Mouse (Mus musculus): ENCODE data around the gene Wdr53. TPM values are rescaled to one million over a fixed set of nuclear protein-coding genes. Genes with fewer than 3 reads are reported as not detected.

Wdr53 gene
- total and polyA plus RNA-seq, 3 experiments, result 18.0 to 20.9 TPM; not detected in 1

DNA sequence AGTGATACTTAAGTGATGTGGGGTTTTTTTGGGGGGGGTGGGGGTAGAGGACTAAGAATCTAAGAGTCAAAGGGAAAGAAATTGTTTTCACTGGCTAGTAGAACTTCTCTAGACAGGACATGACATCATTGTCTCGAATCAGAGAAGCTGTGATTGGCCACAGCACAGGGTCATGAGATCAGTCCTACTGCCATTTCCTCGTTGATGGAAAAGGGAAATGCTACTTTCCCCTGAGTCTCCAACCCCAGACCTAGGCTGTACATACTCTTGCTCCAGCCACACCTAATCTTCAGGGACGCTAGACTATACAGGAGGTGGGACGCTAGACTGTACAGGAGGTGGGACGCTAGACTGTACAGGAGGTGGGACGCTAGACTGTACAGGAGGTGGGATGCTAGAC, 28.0 kb downstream of the Wdr53 start:
- Histone ChIP-seq H3K27ac (ENCODE audit: control insufficient read depth, low read depth, low read length) (no peak overlapping the region), H3K36me3 (ENCODE audit: control insufficient read depth in 1 of 2, insufficient read depth in 2 of 2, low read length in 2 of 2) (peaks cover 0 to 16% of the 10 kb centered on the region in 2 experiments; a peak in 3 of 4 replicates), H3K9ac (ENCODE audit: control insufficient read depth, low read depth, low read length, poor library complexity, severe bottlenecking) (no peak overlapping the region), H3K4me3 (ENCODE audit: control insufficient read depth in 1 of 2, insufficient read depth in 1 of 2, low read depth in 2 of 2, low read length in 2 of 2) (no peak overlapping the region), H3K79me2 (ENCODE audit: control insufficient read depth, insufficient read depth, low read length, poor library complexity) (peaks cover 23% of the 10 kb centered on the region), H3K27me3 (ENCODE audit: control insufficient read depth in 1 of 2, insufficient read depth in 2 of 2, low read length in 2 of 2) (no peaks in the 10 kb centered on the region), H3K9me3 (replicated peaks; ENCODE audit: insufficient read depth, low read length) (no peaks in the 10 kb centered on the region), H3K4me1 (ENCODE audit: control insufficient read depth in 1 of 2, insufficient read depth in 2 of 2, low read length in 2 of 2) (peaks cover 0 to 3% of the 10 kb centered on the region in 2 experiments; a peak in 2 of 4 replicates)
- no peak for DNase-seq (ENCODE audit: low read depth, low spot score)
- TF ChIP-seq TCF12 (IDR thresholded peaks at IDR 0.05; ENCODE audit: low read depth, low read length), result no peak
- no peak for TF ChIP-seq EP300 (IDR thresholded peaks at IDR 0.05; ENCODE audit: low read depth in 1 of 2, low read length in 2 of 2)
- TF ChIP-seq ETS1 (IDR thresholded peaks at IDR 0.05; ENCODE audit: low read depth, low read length), result no peak
- no peak for TF ChIP-seq MYC (IDR thresholded peaks at IDR 0.05; ENCODE audit: low read depth, low read length)
- no peak for TF ChIP-seq MYB (IDR thresholded peaks at IDR 0.05; ENCODE audit: low read depth, low read length)
- no peak for TF ChIP-seq JUND (IDR thresholded peaks at IDR 0.05; ENCODE audit: low read depth, low read length)
- no peak for TF ChIP-seq E2F4 (IDR thresholded peaks at IDR 0.05; ENCODE audit: borderline replicate concordance, low read depth, low read length)
- no peak for TF ChIP-seq MAZ (IDR thresholded peaks at IDR 0.05; ENCODE audit: low read depth, low read length)
- TF ChIP-seq MAX (IDR thresholded peaks at IDR 0.05; ENCODE audit: low read length), result no peak
- no peak for TF ChIP-seq RCOR1 (IDR thresholded peaks at IDR 0.05; ENCODE audit: low read depth, low read length)
- TF ChIP-seq TBP (IDR thresholded peaks at IDR 0.05; ENCODE audit: low read depth, low read length), result no peak

DNA sequence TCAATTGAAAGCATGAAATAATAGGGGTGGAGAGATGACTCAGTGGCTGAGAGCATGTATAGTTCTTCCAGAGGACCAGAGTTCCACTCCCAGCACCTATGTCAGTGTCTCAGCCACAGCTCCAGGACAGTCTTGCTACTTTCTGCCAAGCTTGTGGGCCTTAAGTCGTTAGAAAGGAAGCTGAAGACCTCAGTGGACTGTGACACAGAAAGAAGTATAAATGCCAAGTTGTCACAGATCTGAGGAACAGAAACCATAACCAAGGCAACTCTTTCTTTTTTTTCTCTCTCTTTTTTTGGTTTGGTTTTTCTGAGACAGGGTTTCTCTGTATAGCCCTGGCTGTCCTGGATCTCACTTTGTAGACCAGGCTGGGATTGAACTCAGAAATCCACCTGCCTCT, 28.8 kb downstream of the Wdr53 start:
- no peak for DNase-seq (ENCODE audit: low read depth, low spot score)
- peaks cover 0 to 14% of the 10 kb centered on the region in 2 experiments; a peak in 3 of 4 replicates for H3K36me3 ChIP-seq (ENCODE audit: control insufficient read depth in 1 of 2, insufficient read depth in 2 of 2, low read length in 2 of 2)
- no peak overlapping the region for H3K27ac ChIP-seq (ENCODE audit: control insufficient read depth, low read depth, low read length)
- peaks cover 27% of the 10 kb centered on the region for H3K79me2 ChIP-seq (ENCODE audit: control insufficient read depth, insufficient read depth, low read length, poor library complexity)
- no peaks in the 10 kb centered on the region for H3K27me3 ChIP-seq (ENCODE audit: control insufficient read depth in 1 of 2, insufficient read depth in 2 of 2, low read length in 2 of 2)
- no peak overlapping the region for H3K4me3 ChIP-seq (ENCODE audit: control insufficient read depth in 1 of 2, insufficient read depth in 1 of 2, low read depth in 2 of 2, low read length in 2 of 2)
- H3K4me1 ChIP-seq (ENCODE audit: control insufficient read depth in 1 of 2, insufficient read depth in 2 of 2, low read length in 2 of 2), result peaks cover 0 to 3% of the 10 kb centered on the region in 2 experiments; a peak in 1 of 4 replicates
- H3K9me3 ChIP-seq (replicated peaks; ENCODE audit: insufficient read depth, low read length), result no peaks in the 10 kb centered on the region
- no peak for TF ChIP-seq ETS1 (IDR thresholded peaks at IDR 0.05; ENCODE audit: low read depth, low read length)
- no peak for TF ChIP-seq USF2 (IDR thresholded peaks at IDR 0.05; ENCODE audit: borderline replicate concordance in 1 of 2, insufficient read depth in 1 of 2, low read depth in 1 of 2, low read length in 2 of 2)
- no peak for TF ChIP-seq TCF12 (IDR thresholded peaks at IDR 0.05; ENCODE audit: low read depth, low read length)
- no peak for TF ChIP-seq RAD21 (IDR thresholded peaks at IDR 0.05; ENCODE audit: low read depth, low read length)
- TF ChIP-seq TBP (IDR thresholded peaks at IDR 0.05; ENCODE audit: low read depth, low read length), result no peak
- TF ChIP-seq SIN3A (IDR thresholded peaks at IDR 0.05; ENCODE audit: low read length), result no peak
- no peak for TF ChIP-seq TAL1 (IDR thresholded peaks at IDR 0.05; ENCODE audit: low read length)
- TF ChIP-seq MEF2A (IDR thresholded peaks at IDR 0.05; ENCODE audit: extremely low read depth, insufficient replicate concordance, low read depth, low read length, poor library complexity, severe bottlenecking), result no peak
- TF ChIP-seq EP300 (IDR thresholded peaks at IDR 0.05; ENCODE audit: low read depth in 1 of 2, low read length in 2 of 2), result no peak
- H3K9ac ChIP-seq (ENCODE audit: control insufficient read depth, low read depth, low read length, poor library complexity, severe bottlenecking), result no peak overlapping the region

Measured in MEL (cell line).